Mouse (Mus musculus) c-Kit-positive CD71-positive TER-119-negative erythroid progenitor cells, embryonic 14.5 days (primary cell): Measurements from ENCODE around the gene Hoxd13.

Experiments used
- DNase-seq: peaks from one replicate; pipeline ENCODE4 v3.0.0-alpha.2; 2013; ENCODE audit warnings: low read depth

Hoxd13 gene

GRCm38 (mm10) chr2:74680561-74681398 lies 12.7 kb downstream of the Hoxd13 start:
- no peak for DNase-seq

- DNase-seq: no peak
Observed at GRCm38 (mm10) chr2:74681594-74682531, 13.8 kb downstream of the Hoxd13 start.

DNA sequence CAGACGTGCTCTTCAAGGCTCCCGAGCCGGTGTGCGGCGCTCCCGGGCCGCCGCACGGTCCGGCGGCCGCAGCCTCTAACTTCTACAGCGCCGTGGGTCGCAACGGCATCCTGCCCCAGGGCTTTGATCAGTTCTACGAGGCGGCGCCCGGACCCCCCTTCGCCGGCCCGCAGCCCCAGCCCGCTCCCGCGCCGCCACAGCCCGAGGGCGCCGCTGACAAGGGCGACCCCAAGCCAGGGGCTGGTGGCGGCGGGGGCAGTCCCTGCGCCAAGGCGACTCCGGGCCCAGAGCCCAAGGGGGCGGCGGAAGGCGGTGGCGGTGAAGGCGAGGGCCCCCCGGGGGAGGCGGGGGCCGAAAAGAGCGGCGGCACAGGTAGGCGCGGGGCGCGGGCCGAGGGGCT lies 14.7 kb downstream of the Hoxd13 start:
- no peak for DNase-seq

DNA sequence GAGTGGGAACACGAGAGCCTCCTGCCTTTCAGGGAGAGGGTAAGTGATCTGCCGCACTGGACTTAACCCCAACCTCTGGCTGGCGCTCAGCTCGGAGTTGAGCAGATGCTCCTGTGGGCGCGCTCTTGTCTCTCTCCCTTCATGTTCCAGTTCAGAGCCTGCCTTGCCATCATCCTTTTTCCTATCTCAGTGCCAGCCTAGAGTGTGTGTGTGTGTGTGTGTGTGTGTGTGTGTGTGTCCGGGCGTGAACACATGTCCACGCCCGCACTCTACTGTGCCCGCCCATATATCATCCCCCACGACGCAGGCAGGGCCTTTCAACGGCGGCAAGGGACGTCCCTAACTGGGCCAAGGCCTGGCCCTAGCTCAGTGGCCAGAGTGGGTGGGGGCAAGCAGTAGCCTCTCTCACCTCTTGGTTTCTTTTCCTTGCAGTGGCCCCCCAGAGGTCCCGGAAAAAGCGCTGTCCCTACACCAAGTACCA lies 15.4 kb downstream of the Hoxd13 start:
- DNase-seq: no peak

DNA sequence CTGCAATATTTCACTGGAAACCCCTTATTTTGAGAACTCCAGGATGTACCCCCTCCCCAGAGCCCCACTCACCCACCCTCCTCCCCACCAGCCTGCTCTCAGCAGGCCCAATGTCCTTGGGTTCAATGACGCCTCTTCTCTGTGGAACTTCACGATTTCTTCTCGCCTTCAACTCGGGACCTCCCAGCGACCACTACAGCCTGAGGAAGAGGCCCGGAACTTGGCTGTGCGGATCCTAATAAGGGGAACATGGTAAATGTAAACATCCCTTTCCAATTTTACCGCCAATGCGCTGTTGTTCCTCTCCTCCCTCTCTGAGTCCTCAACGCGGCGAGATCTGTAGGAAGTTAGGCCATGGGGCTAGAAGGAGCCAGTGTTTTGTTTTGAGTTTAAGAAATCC lies 16.0 kb downstream of the Hoxd13 start:
- DNase-seq: no peak

DNA sequence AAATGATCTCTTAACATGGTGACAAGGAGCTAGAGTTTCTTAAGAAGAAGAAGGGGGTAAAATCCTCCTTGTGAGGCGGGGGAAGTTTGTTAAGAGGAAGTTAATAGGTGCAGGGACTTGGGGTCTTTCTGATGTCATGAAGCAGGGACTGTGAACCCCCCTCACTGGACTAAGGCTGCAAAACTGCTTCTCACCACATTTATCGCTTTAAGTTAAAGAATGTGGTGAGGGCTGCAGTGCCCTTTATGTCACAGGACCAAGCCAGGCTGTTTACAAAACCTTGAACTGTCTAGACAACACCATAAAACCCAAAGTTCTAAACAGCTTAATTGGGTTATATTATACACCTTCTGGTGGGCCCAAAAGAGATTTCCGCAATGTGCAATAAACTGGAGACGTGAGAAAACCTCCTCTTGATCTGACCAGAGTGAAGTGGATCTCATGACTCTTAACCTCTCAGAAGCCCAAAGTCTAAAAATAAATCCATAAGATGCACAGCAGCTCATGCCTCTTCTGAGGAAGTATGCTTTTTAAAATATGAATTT lies 17.0 kb downstream of the Hoxd13 start:
- no peak for DNase-seq

GRCm38 (mm10) chr2:74686301-74686987 lies 18.3 kb downstream of the Hoxd13 start:
- peak; percentile 25 for DNase-seq

DNA sequence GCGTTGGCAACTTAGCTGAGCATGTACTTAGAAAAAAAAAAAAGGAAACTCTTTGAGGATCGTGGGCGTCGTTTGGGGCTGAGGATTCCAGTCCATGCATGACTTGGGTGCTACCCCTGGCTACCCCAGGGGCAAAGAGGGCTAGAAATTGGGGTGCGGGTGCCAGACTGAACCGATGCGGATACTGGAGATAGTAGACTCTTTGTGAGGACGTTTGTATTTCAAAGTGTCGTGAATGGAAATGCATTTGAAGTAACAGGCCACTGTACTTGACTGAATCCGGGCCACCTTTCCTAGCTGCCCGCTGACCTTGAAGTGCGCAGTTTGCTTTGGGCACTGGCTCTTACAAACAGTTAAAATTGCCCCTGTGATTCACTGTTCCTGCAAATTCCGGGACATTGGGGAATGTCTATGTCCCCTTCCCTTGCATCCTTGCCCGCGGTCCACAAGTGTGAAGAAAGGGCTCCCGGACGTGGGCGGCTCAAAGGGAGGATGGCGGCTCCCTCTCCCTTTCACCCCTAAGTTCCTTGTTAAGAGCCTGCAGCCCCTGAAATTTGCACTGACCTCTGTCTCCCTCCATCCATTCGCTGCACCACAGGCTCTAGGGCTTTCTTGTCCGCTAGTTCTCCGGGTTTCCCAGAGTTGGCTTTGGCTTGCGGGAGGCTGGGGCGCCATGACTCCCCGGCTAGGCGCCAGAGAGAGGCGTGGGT lies 19.0 kb downstream of the Hoxd13 start:
- DNase-seq: no peak

GRCm38 (mm10) chr2:74687698-74688555 lies 19.8 kb downstream of the Hoxd13 start:
- DNase-seq: no peak

- no peak for DNase-seq
Observed at GRCm38 (mm10) chr2:74688795-74689573, 20.9 kb downstream of the Hoxd13 start.

GRCm38 (mm10) chr2:74689574-74690337 lies 21.6 kb downstream of the Hoxd13 start:
- DNase-seq: no peak

- no peak for DNase-seq
Observed at GRCm38 (mm10) chr2:74690338-74690716, 22.2 kb downstream of the Hoxd13 start.

DNA sequence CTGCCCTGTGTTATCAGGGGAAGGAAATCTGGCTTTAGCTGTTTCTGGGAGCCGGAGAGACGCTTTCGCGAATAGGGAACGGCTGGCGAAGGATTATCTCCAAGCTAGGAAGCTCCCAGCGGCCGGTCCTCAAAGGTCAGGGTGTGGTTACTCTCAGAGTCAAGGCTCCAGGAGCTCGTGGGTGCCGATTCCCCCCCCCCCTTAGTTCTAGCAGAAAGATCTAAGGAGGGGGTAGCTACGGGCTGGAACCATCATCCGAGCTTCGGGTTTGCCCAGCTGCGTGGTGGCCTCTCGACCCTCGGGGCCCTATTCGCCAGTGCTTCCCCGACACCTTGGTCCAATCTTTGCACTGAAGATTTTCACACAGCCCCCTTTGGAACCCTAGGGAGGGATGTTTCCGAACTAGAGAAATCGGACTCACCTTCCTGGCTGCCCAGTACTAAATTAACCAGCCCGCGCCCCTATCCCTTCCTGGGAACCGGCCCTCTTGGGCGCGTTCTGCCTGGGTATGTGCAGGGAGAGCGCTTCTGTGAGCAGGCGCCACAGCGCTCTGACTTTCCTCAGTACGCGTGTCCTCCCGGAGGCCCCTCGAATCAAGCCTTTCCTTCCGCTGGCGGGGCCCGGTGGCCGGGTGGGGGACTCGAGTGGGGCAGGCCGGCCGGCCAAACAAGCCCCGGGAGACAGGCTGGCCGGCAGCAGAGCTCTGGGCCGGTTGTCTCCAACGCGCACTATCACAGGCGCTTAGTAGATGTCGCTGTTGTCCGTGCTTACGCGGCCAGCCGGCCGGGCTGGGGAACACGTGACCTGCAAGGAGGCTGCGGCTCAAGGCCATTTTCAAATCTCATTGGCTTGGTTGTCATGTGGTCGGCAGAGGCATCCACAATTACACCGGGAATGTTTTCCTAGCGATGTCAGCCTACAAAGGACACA lies 23.2 kb downstream of the Hoxd13 start, which contains the start of gene Hoxd10:
Gene Hoxd10 (plus strand): TSS at position 903 of the 930 bp plus-strand sequence.
- no peak for DNase-seq

DNA sequence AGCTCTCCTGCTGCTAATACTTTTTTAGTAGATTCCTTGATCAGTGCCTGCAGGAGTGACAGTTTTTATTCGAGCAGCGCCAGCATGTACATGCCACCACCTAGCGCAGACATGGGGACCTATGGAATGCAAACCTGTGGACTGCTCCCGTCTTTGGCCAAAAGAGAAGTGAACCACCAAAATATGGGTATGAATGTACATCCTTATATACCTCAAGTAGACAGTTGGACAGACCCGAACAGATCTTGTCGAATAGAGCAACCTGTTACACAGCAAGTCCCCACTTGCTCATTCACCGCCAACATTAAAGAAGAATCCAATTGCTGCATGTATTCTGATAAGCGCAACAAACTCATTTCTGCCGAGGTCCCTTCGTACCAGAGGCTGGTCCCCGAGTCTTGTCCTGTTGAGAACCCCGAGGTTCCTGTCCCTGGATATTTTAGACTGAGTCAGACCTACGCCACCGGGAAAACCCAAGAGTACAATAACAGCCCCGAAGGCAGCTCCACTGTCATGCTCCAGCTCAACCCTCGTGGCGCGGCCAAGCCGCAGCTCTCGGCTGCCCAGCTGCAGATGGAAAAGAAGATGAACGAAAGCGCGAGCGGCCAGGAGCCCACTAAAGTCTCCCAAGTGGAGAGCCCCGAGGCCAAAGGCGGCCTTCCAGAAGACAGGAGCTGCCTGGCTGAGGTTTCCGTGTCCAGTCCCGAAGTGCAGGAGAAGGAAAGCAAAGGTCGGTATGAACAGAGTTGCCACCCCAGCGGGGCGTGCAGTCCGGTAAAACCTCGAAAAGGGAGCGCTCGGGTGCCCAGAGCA lies 24.1 kb downstream of the Hoxd13 start:
- DNase-seq: no peak

- no peak for DNase-seq
Observed at GRCm38 (mm10) chr2:74692808-74693431, 24.8 kb downstream of the Hoxd13 start.

DNA sequence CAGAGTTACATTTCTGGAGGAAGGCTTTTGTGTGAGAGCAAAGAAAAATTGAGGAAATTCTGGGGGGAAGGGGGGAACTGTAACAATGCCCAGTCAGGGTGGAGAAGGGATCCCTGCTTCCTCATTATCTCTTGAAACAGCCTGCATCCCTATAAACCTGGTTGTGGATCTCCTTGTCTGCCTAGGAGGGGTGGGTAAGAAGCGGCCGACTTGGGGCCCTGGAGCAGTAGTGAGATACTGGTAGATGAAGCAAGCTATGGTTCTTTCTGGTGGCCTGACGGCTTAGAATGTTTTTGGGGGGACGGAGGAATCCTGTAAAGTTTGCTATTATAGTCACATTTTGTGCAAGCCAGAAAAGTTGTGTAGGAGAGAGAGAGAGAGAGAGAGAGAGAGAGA lies 25.3 kb downstream of the Hoxd13 start:
- DNase-seq: no peak
